Mouse (Mus musculus) adrenal gland, postnatal 36 days (tissue): ENCODE measurements around the gene Gm17622. TPM values are rescaled to one million over a fixed set of nuclear protein-coding genes. Genes with fewer than 3 reads are reported as not detected.
A peak's percentile ranks its signal among the peaks of the same experiment; 100 is the strongest.

ENCODE experiments used
- DNase-seq, 2 experiments: peaks; one replicate each; pipeline ENCODE4 v3.0.0; 2021; ENCODE audit warnings: mixed read lengths in 1 of 2
- long read RNA-seq, 2 experiments: library from polyadenylated mRNA; stranded (forward); transcript quantifications; one replicate each; pipeline ENCODE4 v2.0.0; 2021; ENCODE audit warnings: borderline sequencing depth in 2 of 2
- total RNA-seq, 2 experiments: library from RNA; stranded (reverse); gene quantifications; 2 replicates each; pipeline ENCODE4 v1.2.3; 2021

Gene Gm17622
- not detected for total RNA-seq
- long read RNA-seq, experiment 1 = 0 reads
- long read RNA-seq, experiment 2 = 0 reads

DNA sequence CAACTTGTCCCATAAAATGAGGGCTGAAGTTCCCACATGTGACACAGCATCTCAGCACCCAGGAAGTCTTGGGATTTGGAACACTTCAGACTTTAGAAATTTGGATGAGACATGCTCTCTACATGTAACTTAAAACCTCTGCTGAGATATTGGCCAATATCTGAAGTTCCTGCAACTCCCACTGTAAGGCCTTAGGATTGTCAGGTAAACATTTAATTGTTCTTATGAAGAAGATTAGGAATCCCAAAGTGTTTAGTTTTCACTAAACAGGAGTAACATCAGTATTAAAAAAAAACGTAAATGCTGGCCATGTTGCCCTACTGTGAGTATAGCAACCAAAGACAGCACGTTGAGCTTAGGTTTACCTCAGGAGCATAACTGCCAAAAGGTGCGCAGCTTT, at the start of gene Gm17622:
Gene Gm17622 (plus strand): TSS at position 301 of the 400 bp plus-strand sequence.
- DNase-seq = no peak

DNA sequence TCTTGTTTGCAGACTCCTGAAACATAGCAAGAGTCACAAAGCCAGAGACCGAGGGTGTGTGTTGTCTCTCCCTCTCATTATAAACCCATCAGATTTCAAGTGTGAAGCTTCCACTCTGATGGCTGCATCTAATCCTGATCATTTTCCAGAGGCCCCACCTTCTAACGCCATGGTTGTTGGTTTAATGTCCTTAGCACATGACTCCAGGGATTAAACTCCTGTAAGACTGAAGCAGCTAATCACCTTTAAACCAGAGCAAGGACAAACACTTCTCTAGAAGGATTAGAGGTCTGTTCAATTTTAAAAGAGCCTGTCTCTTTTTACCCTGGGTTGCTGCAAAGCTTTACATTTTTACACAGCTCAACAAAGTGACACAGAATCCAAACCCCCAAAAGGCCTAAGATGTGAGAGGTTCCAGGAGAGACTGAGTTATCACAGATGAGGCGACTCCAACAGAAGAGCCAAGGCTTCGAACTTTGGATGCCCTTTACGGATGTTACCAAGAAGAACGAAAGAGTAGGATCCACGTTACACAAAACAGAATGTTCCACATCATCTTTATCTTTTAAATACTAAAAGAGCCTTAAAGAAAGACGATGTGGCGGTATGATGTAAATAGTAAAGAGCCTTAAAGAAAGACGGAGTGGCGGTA, 40.2 kb upstream of the Gm17622 start:
- no peak for DNase-seq

DNA sequence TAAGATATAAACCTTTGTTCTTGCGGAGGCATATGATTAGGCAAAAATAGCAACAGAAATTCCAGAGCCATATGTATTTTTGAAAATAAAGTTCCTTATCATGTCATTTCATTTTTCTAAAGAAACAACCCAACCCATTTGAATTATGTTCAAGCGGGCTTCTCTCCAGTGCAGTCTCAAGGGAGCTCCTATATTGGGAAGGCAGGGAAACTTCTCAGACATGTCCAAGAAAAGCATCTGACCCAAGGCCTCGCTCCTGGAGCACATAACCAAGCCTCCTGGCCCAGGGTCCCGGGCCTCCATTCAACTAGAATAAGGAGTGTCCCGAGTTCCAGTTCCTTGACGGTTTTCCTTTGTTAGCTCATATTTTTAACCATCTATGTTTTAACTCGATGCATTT, 39.7 kb upstream of the Gm17622 start:
- no peak for DNase-seq

DNA sequence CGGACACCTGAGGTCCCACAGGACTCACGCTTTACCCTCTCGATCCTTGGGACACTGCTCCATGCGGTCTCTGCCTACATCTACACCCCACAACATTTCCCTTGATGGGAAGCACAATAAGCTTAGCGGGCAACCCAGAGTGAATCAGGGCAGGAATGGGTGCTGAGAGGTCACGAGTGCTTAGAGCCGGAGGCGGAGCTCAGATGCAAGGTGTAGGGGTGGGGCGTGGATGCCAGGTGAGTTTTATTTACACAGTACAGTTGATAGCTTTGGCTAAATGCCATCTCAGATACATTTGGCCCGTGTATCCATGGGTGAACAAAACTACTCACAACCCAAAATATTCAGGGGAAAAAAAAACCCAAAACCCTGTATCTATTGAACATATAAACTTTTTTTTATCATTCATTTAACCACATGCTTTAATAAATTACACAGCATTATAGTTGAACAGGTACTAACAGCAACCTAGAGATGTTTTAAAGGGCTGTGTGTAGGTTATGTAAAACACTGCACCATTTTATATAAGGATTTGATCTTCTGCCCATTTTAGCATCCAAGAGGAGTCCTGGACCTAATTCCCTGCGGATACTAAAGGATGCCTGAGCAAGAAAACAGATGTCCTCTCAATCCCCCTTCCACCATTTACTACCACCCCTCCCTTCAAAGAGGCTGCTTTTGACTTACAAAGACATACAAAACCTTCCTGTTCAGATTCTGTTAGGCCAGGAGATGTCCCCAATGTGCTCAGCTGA, 39.0 kb upstream of the Gm17622 start:
- no peak for DNase-seq

DNA sequence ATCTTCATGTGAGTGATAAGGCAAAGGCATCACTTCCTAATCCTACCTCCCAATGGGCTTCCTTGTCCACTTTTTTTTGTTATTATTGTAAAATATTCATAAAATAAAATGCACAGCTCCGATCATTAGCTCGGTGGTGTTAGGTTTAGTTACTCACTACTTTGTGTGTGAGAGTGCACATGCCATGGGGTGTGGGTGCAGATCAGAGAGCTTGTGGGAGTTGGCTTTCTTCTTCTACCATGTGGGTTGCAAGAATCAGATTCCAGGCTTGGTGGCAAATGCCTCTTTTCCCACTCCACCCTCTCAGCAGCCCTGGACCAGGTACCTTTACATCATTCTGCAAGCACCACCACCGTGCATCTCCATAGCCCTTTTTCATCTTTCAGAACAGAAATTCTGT, 37.9 kb upstream of the Gm17622 start:
- no peak for DNase-seq

DNA sequence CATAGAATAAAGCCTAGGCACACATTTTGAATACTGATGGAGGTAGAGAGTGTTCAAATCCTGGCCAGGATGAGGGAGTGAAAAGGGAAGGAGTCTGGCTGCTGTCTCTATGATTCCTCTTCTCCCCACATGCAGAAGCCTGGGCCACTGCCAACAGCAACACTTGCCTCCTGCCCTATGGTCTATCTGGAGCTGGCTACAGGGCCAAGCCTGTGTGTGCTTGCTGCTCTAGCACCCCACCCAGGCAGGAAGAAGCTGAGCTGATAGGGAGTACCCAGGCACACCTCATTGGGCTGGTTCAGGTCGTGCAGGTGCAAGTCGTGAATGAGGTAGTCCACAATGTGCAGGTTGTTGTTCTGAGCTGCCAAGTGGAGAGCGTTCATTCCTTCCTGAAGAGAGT, 36.2 kb upstream of the Gm17622 start:
- peak in 1 of 2 experiments; percentile 32 for DNase-seq

DNA sequence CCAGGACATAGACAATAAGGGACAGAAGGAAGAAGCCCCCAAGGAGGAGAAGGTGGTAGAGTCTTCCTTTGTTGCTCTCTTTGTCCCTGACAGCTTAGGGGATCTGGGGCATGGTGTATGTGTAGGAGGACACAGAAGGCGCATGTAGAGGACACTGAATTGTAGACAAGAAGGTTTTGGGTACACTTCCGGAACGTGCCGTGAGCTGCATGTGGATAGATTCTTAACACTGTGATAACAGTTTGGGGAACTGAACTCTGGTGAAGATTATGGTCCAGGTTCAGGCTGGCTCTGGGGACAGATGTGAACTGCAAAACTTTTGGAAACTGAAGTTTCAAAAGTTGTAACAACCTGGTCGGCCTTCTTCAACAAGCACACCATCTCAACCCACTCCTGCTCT, 33.0 kb upstream of the Gm17622 start:
- DNase-seq = no peak

DNA sequence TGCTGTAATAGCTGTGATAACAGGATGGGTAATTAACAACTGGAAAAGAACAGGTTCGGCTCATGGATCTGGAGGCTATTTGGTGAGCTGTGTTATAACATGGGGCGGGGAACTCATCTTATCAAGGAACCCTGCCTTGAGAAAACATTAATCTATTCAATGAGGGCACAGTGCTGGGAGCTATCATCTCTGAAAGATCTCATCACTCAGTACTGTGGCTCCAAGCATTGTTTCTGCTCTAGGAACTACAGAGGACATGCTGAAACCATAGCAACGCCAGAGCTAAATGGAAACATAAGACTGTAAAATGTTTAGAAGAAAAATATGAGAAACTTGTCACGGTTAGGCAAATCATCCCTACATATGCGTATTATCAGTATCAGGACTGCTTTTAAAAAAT, 32.5 kb upstream of the Gm17622 start:
- DNase-seq = no peak

DNA sequence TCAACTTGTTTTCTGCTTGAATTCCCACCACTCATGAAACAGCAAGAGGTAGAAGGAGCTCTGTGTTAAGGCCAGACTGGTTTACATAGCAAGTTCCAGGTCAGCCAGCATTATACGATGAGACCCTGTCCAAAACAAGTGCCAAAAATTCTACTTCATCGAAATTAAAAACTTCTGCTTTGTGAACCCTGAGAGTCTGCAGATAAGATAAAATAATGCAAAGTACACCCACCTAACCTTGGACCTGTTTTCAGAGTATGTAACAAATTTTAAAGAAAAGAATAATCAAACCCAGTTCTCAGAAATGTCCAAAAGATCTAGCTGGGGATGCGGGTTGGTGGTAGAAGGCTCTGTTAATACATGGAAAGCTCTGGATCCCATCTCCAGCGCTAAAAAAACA, 31.9 kb upstream of the Gm17622 start:
- DNase-seq = no peak

DNA sequence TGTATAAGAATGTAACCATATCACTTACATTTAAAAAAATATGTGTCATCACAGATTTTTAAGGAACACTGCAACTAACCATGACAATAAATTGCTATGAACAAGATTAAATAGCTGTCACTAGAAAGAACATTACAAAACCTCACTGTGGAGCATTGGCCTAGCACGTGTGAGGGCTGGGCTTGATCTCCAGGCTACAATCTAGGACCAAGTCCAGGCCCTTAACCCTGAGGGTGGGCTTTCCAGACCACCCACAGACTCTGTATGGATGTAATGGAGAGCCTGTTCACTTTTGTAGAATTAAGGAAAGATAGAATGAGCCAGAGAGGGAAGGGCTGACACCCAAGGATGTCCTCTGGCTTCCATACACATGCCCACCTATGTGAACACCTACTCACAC, 27.9 kb upstream of the Gm17622 start:
- DNase-seq = no peak

DNA sequence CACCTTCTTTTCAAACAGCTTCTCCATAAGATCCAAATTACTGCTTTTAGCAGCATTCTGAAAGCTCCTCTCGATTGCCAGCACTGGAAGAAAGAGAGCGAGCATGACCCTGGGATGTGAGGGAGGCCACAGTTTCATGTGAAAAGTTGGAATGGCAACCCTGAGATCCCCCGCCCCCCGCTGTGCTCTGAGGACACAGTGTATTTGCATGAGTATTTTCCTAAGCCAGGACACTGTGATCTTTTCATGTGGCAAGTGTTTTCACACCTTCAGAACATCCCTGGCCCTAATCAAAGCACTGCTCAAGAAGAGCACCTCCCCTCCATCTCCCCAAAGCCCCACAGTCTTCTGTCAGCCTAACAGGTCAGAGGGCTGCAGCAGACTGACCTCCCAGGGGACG, 25.2 kb upstream of the Gm17622 start:
- DNase-seq = peak in 1 of 2 experiments; percentile 18

DNA sequence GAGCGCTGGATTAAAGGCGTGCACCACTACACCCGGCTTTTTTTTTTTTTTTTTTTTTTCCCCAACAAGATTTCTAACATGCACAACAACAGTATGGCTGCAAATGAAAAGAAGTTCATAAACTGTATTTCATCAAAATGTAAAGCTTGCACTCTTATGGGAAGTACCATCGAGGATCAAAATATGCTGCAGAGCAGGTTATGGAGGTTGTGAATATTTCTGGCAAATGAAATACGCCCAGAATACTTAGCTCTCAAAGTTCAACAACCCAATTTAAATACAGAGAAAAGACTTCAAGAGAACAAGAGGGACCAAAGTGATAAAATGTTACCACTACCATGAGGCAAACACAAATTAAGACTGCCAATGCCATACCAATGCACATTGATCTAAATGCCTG, 21.9 kb upstream of the Gm17622 start:
- no peak for DNase-seq

DNA sequence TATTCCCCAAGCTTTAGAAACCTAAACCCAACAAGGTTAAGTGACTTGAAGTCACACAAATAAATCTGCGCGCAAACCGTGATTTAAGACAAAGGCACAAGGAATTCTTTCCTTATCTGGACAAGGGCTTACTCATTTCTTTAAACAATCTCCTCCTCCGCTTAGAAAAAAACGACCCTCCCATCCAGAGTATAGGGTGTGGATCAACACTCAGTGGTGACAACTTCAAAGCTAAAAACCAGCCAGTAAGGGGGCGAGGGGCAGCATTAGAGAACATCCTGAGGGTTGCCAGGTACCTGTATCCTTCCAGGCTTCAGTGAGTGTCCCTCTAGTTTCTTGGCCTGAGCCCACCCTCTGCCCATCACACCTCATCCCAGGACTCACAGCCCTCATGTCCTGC, 20.0 kb upstream of the Gm17622 start:
- no peak for DNase-seq

DNA sequence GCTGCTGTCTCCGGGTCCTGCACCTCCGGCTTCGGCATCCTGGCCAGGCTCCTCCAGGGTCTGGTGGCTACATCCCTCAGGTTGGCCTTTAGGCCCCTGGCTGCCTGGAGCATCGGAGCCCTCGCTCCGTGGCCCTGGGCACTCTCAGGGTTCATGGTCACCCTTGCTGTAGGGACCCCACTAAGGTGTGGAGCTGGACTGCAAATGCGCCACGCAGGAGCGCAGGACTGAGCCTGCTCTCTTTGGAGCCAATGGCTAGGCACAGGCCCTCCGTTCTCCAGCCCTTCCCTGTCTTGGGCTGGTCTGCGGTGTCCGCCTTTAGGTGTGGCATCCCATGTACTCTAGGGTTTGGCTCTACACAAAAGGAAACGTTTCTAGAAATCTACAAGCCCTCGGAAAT, 19.6 kb upstream of the Gm17622 start, which contains the start of gene Ankdd1b:
Gene Ankdd1b (minus strand): TSS at position 242 of the 400 bp plus-strand sequence.
- no peak for DNase-seq

DNA sequence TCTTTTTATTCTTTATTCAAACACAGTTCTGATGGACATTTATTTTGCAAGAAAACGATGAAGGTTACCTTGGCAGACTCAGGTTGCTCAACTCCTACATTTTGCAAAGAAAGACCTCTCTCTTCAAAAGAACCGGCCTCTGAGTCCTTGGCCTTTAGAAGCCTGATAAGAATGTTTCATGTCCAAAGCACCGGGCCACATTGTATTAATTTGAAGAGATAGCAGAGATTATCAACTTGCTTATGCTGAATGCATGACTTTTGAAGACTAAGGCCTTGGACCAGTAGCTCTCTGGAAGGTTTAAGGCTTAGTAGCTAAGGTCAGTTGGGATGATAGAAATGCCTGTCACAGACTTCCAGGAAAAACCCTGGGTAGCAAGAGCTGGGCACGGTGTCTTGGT, 13.3 kb upstream of the Gm17622 start:
- peak in 1 of 2 experiments; percentile 46 for DNase-seq

DNA sequence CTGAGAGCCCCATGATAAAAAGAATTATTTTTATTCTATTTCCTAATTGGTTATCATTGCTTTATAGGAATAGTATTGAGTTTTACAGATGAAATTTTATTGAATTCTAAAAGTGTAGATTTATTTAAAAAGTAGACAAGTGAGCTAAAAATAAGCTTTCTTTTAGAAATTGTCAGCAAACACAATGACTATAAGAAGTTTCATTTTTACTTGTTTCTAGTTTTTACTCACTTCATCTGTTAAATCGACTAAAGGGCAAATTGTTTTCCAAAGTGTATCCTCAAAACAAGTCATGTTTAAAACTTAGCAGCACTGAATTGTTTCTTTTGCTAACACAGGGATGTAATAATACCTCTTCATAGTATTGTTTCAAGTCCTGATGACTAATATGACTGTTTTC, 11.5 kb upstream of the Gm17622 start:
- no peak for DNase-seq

DNA sequence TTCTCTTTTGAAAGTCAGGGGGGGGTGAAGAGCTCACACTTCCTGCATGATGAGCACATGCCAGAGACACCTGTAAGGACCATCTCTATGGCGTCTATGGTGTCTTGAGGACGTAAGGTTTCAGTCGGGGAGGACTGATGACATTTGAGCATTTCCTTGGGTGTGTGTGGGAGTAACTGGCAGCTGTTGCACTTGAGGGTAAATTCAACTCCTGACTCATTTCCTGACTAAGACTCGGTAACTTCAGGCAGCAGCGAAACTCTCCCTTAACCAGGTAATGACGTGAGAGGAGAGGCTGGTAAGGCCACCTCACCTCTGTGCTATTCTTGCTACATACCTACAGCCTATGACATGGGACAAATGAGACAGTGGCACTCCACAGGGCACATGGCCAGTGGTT, 3.3 kb upstream of the Gm17622 start:
- DNase-seq = no peak

DNA sequence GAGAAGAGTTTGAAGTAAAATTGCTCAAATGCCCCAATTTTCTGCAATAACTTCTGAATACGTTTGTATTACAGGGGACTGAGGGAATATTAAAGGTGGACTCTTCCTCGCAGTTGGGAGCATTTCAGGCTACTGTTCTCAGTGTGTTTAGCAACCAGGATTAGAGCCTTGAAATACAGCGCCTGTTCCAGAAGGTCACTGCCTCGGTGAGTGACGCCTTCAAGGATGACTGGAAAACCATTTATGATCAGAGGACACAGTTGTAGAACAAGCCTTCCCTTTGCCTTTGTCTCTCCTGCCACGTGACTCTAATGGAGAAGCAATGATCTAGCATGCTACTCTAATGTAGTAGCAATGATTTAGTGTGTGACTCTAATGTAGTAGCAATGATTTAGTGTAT, 2.6 kb upstream of the Gm17622 start:
- DNase-seq = peak in 1 of 2 experiments; percentile 34

DNA sequence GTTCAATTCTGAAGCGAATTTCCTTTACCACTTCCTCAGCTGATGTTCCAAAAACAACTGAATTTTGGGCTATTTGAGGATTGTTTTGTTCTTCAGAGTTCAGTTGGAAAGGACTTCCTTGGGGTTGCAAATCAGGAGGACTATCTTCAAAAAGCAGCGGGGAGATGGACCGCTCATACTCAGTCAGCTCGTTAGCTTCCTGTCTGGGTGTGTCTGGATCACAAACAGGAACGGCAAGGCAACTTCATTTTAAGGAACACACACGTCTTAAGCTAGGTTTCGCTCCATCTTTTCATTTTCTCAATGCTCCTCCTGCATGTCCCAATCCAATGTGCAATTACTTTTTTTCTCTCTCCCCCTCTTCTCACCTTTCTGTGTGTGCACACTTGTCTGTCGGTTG, 6.1 kb downstream of the Gm17622 start:
- DNase-seq = no peak

DNA sequence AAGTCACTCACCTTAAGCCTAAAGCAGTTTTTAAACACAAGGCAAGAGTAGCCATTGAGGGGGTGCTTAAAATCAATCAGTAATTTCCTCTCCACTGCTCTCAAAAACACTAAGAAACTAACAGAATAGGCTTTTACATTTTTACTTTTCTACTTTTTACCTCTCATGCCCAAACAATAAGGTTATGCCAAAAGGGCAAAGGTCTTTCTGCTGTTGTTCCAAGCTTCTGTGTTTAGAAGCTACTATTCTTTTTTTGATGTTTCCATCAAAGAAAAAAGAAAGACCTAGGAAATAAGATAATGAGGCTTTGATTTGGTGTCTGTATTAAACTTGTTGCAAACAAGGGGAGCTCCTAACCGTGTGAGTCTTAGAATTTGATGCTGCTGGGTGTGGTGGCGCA, 9.4 kb downstream of the Gm17622 start:
- no peak for DNase-seq

DNA sequence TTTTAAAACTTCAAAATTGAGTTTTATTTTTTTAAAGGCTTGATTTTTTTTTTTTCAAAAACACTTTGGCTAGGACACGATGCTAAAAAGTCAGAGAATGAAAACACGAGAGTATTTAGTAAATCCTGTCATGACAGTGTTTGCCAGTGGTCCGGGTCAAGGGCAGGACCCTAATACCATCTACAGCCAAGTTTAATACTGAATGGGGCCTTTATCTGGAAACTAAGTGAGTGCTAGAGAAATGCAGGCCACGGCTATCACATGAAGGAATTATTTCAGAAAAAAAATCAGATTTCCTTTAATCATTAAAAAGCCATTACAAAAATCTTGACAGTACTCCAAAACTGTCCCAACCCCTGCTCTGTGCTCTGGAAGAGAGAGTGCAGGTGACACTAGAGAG, 15.1 kb downstream of the Gm17622 start:
- peak in 1 of 2 experiments; percentile 47 for DNase-seq

DNA sequence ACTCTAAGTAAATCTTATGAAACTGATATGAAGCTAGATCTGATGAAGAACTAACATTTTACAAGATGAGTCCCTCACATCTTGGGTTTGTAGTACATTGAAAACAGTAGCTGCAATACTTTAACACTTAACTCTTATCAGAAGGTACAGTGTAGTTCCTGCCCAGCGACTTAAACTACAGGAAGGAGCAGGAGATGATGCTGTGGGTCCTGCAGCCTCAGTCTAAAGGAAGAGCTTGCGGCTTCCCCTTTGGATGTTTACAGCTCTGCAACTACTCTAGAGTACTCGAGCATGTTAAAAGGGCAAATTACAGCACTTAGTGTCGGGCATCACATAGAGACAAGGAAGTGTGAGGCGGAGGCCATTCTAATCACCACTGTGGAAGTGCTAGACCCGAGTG, 15.8 kb downstream of the Gm17622 start:
- no peak for DNase-seq

DNA sequence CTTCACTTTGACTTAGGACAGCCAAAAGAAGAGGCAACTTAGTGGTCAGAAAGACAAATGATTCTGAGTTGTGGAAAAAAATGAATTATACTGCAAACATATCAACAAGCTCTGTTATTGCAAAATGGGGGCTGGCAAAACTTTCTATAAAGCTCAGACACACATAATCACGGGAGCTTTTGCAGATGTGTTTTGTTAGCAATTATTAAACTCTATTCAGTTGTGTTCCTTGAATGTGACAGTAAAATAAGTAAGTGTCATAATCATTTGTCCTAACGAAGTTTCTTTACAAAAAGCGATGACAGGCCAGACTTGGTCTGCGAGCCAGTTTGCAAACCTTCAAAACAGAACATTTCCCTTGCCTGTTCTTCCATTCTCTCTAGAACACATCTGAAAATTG, 17.0 kb downstream of the Gm17622 start:
- DNase-seq = no peak

DNA sequence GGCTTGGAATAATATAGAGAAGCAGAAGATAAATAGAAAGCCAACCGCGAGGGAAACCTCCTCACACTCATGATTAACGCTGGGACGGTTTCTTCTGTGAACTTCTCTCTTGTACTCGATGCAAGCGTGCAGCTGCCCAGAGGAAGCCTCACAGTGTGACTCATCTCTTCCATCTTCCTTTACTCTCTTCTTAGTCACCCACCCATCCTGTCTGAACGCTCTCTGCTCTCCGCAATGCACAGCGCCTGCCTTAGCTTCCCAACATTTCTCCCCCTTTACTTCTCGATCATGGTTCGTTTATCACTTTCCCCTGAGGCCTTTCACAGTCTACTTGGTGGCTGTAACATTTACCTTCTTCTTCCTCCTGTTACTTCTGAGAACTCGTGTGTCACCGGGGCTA, 20.1 kb downstream of the Gm17622 start:
- DNase-seq = peak; percentile 51 to 54
